Mouse (Mus musculus) ZHBTc4 (cell line): ENCODE data around the gene Il12rb1.

Experiments
- DNase-seq: peaks from one replicate; pipeline ENCODE4 v3.0.0-alpha.2; 2011; ENCODE audit warnings: low read depth, low spot score

The Il12rb1 gene

GRCm38 (mm10) chr8:70808239-70808638 lies at the start of gene Il12rb1:
Gene Il12rb1, plus strand, starts transcription at chr8:70808449.
- DNase-seq, result no peak

- peak; percentile 89 for DNase-seq
These were observed 49.4 kb upstream of the Il12rb1 start for GRCm38 (mm10) chr8:70758616-70759561.

GRCm38 (mm10) chr8:70760350-70760749 lies 47.9 kb upstream of the Il12rb1 start:
- DNase-seq, result no peak

- DNase-seq, result peak; percentile 100
These were observed 47.4 kb upstream of the Il12rb1 start, which contains the start of gene Mpv17l2 for GRCm38 (mm10) chr8:70760775-70761406. Gene Mpv17l2, minus strand, starts transcription at chr8:70760946.

- DNase-seq, result peak; percentile 70
These were observed 46.1 kb upstream of the Il12rb1 start for GRCm38 (mm10) chr8:70762118-70762517.

GRCm38 (mm10) chr8:70763354-70763753 lies 44.9 kb upstream of the Il12rb1 start:
- peak; percentile 79 for DNase-seq

GRCm38 (mm10) chr8:70764026-70764425 lies 44.2 kb upstream of the Il12rb1 start:
- DNase-seq, result no peak

GRCm38 (mm10) chr8:70764676-70765075 lies 43.6 kb upstream of the Il12rb1 start:
- DNase-seq, result no peak

GRCm38 (mm10) chr8:70765329-70765728 lies 42.9 kb upstream of the Il12rb1 start:
- no peak for DNase-seq

- DNase-seq, result peak; percentile 53
These were observed 42.2 kb upstream of the Il12rb1 start for GRCm38 (mm10) chr8:70765838-70766570.

GRCm38 (mm10) chr8:70766571-70767440 lies 41.4 kb upstream of the Il12rb1 start:
- peak; percentile 92 for DNase-seq

GRCm38 (mm10) chr8:70767503-70767902 lies 40.7 kb upstream of the Il12rb1 start:
- DNase-seq, result no peak

- no peak for DNase-seq
These were observed 39.9 kb upstream of the Il12rb1 start for GRCm38 (mm10) chr8:70768231-70768776.

GRCm38 (mm10) chr8:70768956-70769355 lies 39.3 kb upstream of the Il12rb1 start:
- peak; percentile 88 for DNase-seq

GRCm38 (mm10) chr8:70769359-70769758 lies 38.9 kb upstream of the Il12rb1 start:
- peak; percentile 99 for DNase-seq

GRCm38 (mm10) chr8:70769858-70770257 lies 38.4 kb upstream of the Il12rb1 start:
- no peak for DNase-seq

GRCm38 (mm10) chr8:70770748-70771147 lies 37.5 kb upstream of the Il12rb1 start:
- no peak for DNase-seq

GRCm38 (mm10) chr8:70771217-70771616 lies 37.0 kb upstream of the Il12rb1 start:
- DNase-seq, result no peak

GRCm38 (mm10) chr8:70772075-70772474 lies 36.2 kb upstream of the Il12rb1 start:
- DNase-seq, result no peak

- DNase-seq, result no peak
These were observed 35.4 kb upstream of the Il12rb1 start for GRCm38 (mm10) chr8:70772890-70773289.

- no peak for DNase-seq
These were observed 34.8 kb upstream of the Il12rb1 start for GRCm38 (mm10) chr8:70773410-70773809.
